Mouse (Mus musculus) adrenal gland, adult 18-20 months (tissue): ENCODE data around the gene Pak1ip1. TPM values are rescaled to one million over a fixed set of nuclear protein-coding genes. Genes with fewer than 3 reads are reported as not detected.
A peak's percentile ranks its signal among the peaks of the same experiment; 100 is the strongest.
"Not testable (repeated sequence)": the region's sequence is repeated elsewhere in the genome, so short reads cannot be mapped to it uniquely, and the experiment has no call there.

Experiments
- DNase-seq, 2 experiments: peaks; one replicate each; pipeline ENCODE4 v3.0.0; 2021 to 2022; ENCODE audit warnings: low spot score in 2 of 2
- long read RNA-seq, 2 experiments: library from polyadenylated mRNA; stranded (forward); transcript quantifications; one replicate each; pipeline ENCODE4 v2.0.0; 2021
- total RNA-seq, 2 experiments: library from RNA; stranded (reverse); gene quantifications; 1 replicate in 1 of 2; 2 replicates in 1 of 2; pipeline ENCODE4 v1.2.3; 2021

Pak1ip1 gene
- total RNA-seq = 10 to 100 TPM; 56.9 to 58.2 TPM
- long read RNA-seq, experiment 1, transcript Pak1ip1-201 (10 exons, 1,722 nt) = major isoform, 40 of 43 reads
- long read RNA-seq, experiment 1, partial matches to known transcripts = 0 of 43 reads
- long read RNA-seq, experiment 1, other reads (novel, unspliced or antisense) = 1 of 43 reads
- long read RNA-seq, experiment 2, transcript Pak1ip1-201 (10 exons, 1,722 nt) = major isoform, 130 of 138 reads
- long read RNA-seq, experiment 2, partial matches to known transcripts = 5 of 138 reads
- long read RNA-seq, experiment 2, other reads (novel, unspliced or antisense) = 3 of 138 reads

GRCm38 (mm10) chr13:41000926-41001639 lies at the start of gene Pak1ip1:
Gene Pak1ip1 (plus strand): TSS chr13:41001023.
- DNase-seq = peak; percentile 92 to 94

GRCm38 (mm10) chr13:40951386-40951976 lies 49.3 kb upstream of the Pak1ip1 start:
- DNase-seq = no peak

- DNase-seq = no peak
These were observed 47.6 kb upstream of the Pak1ip1 start for GRCm38 (mm10) chr13:40953231-40953630.

GRCm38 (mm10) chr13:40955773-40956172 lies 45.0 kb upstream of the Pak1ip1 start:
- DNase-seq = no peak

- DNase-seq = no peak
These were observed 33.2 kb upstream of the Pak1ip1 start for GRCm38 (mm10) chr13:40967609-40968008.

- DNase-seq = no peak
These were observed 32.3 kb upstream of the Pak1ip1 start for GRCm38 (mm10) chr13:40968564-40968963.

- no peak for DNase-seq
These were observed 30.9 kb upstream of the Pak1ip1 start for GRCm38 (mm10) chr13:40969761-40970390.

GRCm38 (mm10) chr13:40971261-40971660 lies 29.6 kb upstream of the Pak1ip1 start:
- DNase-seq = no peak

- no peak for DNase-seq
These were observed 29.0 kb upstream of the Pak1ip1 start for GRCm38 (mm10) chr13:40971831-40972230.

GRCm38 (mm10) chr13:40972976-40973375 lies 27.8 kb upstream of the Pak1ip1 start:
- DNase-seq = no peak

GRCm38 (mm10) chr13:40977609-40978008 lies 23.2 kb upstream of the Pak1ip1 start:
- DNase-seq = peak; percentile 40 to 47

- no peak for DNase-seq
These were observed 22.2 kb upstream of the Pak1ip1 start for GRCm38 (mm10) chr13:40978652-40979051.

GRCm38 (mm10) chr13:40979321-40979720 lies 21.5 kb upstream of the Pak1ip1 start:
- DNase-seq = no peak

- DNase-seq = no peak
These were observed 18.1 kb upstream of the Pak1ip1 start for GRCm38 (mm10) chr13:40982759-40983158.

- no peak for DNase-seq
These were observed 14.7 kb upstream of the Pak1ip1 start for GRCm38 (mm10) chr13:40986081-40986480.

- not testable (repeated sequence) for DNase-seq
These were observed 13.1 kb upstream of the Pak1ip1 start for GRCm38 (mm10) chr13:40987608-40988303.

GRCm38 (mm10) chr13:40988418-40988817 lies 12.4 kb upstream of the Pak1ip1 start:
- DNase-seq = no peak

GRCm38 (mm10) chr13:40994487-40995263 lies 6.1 kb upstream of the Pak1ip1 start:
- no peak for DNase-seq

- DNase-seq = not testable (repeated sequence)
These were observed 2.3 kb upstream of the Pak1ip1 start for GRCm38 (mm10) chr13:40998537-40998936.
